Mouse (Mus musculus) right cerebral cortex, postnatal 14 days (tissue): Measurements from ENCODE around the gene Kri1.
"Not testable (repeated sequence)": the region's sequence is repeated elsewhere in the genome, so short reads cannot be mapped to it uniquely, and the experiment has no call there.

ENCODE experiments used
- DNase-seq: peaks from one replicate; pipeline ENCODE4 v3.0.0; 2022

The Kri1 gene

DNA sequence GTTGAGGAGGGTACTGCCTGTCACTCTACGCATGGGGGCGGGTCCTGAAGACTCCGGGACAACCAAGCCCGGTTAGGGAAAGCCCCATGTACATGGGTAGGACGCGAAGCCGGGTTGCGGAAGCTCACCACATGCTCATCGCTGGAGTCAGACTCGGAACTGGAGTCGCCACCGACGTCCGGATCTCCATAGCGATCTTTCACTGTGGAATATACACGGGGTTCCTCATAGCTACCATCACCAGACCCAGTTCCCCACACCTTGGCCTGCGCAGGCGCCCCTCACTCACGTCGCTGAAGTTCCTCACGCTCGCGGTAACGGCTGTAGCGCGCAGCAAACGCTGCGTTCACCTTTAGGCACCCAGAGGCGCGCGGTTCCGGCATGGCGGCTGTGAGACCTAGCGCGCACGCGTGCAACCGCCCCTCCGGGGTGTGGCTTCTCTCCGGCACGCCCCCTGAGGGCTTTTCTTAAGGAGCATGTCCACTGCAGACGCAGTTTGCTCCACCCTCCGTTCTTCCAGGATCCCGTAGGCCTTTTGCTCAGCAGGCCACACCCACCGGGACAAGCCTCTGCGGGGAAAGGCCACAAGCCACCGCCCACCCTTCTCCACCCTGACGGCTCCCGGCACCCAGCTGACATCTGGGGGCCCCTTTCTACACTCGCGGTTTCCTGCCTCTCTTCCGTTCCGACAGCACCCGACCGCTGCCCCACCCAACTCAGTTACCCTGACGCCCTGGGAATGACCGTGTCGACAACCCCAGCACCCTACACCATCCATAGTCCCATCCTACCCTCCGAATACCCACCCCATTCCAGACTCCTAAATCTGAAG, at the start of gene Kri1:
Gene Kri1, minus strand, starts transcription at position 399 of the 832 bp plus-strand sequence.
- peak; percentile 96 for DNase-seq

DNA sequence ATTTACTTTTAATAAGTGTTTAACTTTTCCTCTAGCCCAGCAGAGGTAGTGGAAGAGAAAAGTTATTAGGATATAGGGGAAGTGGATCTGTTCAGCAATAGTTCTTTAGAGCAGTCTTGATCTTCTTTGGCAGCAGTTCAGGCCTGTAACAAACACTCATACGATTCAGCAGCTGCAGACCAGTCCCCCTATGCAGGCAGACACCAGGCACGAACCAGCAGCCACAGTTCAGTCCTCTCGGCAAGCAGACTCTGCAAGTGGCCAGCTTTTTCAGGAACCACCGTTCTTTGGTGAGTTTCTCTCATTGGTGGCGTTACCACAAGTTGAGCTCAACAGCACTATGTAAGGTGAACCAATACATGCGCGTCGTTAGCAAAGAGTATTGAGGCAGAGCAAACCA, 48.7 kb upstream of the Kri1 start:
- DNase-seq: no peak

DNA sequence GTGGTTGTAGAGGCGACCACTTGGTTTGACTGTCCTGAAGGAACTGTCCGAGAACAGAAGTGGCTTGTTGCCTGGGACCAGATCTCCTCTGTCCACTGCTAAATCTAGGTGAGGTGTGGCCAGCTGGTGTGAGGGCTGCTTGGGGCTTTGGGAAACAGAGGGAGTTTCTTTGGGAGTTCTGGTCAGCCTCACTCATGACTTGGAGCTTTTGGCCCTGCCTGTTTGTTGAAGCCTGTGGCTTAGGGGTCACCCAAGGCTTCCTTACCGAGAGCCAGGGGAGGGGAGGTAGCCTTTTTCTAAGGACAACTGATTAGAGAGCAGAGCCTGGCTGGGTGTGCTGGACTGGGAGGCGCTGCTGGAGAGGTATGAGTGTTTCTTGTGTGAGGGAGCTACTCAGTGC, 47.6 kb upstream of the Kri1 start:
- no peak for DNase-seq

DNA sequence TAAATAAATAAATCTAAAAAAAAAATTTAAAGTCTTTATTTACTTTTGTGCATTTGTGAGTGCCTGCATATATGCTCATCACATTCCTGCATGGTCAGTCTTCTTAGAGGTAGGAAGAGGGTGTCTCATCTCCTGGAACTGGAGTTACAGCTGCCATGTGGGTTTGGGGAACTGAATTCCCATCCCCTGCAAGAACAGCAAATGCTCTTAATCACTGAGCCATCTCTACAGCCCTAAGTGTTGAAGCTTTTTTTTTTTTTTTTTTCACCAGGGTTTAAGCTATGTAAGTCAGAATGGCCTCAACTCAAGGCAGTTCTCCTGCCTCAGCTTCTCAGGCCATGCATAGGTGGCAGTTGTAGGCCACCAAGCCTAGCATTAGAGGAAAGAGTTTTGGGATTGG, 47.0 kb upstream of the Kri1 start:
- DNase-seq: no peak

DNA sequence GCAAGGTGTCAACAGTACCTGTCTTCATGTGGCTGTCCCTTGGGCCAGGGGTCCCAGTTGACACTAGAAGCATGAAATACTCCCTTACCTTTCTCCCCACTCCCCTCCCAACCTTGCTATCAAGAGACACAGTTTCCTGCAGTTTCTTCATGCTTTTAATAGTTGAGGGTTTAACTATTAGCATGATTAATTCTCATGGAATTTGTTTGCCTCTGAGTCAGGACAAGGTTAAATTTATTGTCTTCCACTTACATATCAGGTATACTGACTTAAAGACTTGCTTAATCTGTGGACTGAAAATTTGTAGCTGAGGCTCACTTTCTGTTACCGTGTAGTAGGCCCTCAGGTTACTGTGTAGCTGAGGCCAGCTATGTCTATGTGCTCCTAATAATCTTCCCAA, 45.8 kb upstream of the Kri1 start:
- DNase-seq: no peak

DNA sequence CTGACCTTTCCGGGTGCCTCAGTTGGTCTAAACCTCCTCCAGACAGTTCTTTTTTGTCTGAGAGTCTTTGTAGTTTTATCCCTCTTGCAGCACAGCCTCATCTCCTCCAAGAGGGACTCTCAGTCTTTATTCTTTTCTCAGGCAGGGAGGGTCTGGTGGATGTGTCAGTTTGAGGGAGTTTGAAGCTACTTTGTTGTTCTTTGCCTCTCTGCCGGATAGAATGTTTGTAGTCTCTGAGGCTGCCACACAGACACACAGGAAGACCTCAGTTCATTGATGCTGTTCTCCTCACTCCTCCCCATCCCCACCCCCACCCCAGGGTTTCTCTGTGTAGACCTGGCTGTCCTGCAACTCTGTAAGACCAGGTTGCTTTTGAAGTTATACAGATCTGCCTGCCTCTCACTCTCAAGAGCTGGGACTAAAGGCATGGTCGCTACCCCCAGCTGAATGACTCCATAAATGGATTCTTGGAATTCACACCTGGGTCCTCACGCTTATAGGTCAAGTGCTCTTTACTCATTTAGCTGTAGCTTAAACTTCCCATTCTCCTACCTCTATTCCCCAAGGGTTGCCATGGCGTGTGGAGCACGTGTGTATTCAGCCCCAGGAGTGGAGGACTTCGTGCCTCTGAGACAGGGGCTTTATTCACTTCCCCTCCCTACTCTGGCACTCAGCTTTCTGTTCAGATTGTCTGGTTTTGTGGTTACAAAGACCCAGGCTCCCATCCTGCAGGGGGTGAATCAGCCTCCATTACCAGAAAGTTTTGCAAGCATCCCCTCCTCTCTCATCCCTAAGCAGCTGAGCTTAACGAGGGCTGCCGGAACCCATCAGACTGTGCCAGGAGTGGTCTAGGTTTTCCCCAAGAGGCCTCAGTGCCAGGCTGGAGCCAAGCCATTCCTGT, 44.6 kb upstream of the Kri1 start:
- no peak for DNase-seq

DNA sequence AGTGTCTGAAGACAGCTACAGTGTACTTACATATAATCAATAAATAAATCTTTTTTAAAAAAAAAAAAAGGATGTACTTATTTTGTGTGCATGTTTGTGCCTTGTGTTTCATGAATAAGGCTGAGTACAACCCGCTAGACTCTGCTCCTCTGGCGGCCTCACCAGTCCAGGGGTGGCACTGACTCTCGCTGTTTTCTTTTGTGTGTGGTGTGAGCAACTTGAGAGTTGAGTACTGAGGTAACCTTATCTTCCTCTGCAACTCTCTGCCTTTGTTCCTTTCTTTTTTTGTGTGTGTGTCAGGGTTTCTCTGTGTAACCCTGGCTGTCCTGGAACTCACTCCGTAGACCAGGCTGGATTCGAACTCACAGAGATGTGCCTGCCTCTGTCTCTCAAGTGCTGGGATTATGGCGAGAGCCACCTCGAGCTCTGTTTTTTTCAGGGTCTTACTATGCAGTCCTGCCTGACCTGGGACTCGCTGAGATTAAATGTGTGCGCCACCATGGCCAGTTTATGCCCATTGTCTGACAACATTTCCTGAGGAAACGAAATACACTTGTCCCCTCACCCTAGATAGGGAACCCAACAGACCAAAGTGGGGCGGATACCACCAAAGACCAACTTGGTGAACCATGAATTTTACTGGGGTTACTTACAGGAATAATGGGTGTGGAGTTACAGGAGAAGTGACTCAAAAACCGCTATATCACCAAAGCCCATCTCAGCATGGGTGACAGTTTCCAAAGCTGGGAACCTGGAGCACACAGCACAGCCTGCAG, 43.8 kb upstream of the Kri1 start:
- DNase-seq: no peak

DNA sequence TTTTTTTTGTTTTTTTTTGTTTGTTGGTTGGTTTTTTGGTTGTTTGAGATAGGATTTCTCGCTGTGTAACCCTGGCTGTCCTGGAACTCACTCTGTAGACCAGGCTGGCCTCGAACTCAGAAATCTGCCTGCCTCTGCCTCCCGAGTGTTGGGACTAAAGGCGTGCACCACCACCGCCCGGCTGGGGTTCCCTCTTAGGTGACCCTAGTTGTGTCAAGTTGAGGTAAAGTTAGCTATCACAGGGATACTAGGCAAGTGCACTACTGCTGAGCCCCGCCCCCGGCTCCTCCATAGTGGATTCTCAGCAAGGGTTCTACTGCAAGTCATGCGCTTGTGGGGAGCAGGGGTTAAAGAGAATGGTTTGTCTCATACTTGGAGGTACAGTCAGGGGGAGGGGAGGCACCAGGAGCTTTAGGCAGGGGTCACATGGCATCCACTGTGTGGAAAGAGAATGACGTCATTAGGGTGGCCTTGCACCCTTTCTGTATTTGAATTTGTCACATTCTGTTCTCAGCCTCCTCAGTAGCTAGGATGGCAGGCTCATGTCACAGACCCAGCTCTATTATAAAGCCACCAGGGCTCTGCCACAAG, 42.0 kb upstream of the Kri1 start:
- DNase-seq: no peak

DNA sequence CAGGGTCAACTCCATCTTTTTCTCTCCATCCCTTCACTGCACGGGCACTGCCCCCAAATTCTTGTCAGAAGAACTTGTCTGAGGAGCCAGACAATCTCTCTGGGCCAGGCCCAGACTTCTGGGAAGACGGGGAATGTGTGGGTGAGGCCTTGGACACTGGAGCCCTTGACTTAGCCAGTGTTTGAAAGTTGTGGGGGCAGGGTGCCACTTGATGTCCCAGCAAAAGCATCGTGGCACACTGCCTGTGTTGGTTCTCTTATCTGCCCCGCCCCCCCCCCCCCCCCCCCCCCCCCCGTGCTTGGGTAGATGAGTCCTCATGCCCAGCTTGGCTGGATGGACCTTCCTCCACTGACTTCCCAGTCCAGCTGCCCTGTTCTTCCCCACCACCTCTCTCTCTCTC, 41.3 kb upstream of the Kri1 start:
- DNase-seq: no peak

DNA sequence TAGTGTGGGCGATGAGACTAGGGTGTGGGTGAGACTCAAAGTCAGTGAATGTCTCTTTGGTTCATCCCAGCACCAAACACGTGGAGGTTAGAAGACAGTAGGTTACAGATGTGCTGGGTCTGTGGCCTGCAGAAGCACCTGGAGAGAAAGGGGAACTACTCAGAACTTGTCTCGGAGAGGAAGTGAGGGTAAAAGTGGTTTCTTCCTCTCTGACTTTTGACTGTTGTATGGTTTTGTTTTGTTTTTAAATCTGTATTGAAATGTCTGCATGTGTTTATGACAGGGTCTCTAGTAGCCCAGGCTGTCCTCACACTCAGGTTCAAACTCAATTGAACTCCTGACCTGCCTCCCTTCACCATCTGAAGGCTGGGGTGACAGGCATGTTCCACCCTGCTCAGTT, 40.3 kb upstream of the Kri1 start:
- no peak for DNase-seq

DNA sequence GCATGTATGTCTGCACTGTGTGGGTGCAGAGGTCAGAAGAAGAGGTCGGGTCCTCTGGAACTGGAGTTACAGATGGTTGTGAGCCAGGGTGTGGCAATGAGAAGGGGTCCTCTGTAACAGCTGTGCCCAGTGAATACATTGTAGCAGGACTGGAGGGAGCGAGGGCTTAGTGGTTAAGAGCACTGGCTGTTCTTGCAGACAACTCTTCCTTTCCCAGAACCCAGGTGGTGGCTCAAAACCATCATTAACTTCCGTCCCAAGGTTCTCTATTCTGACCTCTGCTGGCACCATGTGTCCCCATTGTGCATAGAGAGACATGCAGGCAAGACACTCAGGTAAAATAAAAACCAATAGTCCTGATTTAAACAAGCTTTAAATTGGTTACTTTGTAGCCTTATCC, 39.8 kb upstream of the Kri1 start:
- DNase-seq: no peak

DNA sequence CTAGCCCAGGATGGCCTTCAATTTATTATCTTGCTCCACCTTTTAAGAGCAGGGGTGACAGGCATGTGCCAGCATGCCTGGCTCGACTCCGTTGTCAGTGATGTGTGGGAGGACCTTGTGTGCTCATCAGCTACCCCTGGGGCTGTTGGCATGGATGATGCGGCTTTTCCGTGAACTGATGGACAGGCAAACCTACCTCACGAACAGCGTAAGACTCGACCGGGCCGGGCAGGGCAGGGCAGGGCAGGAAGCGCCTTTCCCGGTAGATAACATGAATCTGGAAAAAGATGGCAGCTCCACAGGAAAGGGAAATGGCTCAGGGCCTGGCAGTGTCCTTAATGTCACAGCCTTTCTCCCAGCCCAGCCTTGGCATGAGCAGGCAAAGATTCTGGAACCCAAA, 36.5 kb upstream of the Kri1 start:
- DNase-seq: no peak

DNA sequence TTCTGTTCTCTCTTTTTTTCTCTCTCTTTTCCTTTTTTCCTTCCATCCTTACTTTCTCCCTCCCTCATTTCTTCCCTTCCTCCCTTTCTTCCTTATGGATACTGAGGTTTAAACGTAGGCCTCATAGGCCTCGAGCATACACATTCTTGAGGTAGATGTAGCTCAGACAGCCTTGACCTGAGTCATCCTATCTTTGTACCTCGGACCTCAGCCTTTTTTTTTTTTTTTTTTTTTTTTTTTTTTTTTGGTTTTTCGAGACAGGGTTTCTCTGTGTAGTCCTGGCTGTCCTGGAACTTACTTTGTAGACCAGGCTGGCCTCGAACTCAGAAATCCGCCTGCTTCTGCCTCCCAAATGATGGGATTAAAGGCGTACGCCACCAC, 35.1 kb upstream of the Kri1 start:
- DNase-seq: not testable (repeated sequence)

DNA sequence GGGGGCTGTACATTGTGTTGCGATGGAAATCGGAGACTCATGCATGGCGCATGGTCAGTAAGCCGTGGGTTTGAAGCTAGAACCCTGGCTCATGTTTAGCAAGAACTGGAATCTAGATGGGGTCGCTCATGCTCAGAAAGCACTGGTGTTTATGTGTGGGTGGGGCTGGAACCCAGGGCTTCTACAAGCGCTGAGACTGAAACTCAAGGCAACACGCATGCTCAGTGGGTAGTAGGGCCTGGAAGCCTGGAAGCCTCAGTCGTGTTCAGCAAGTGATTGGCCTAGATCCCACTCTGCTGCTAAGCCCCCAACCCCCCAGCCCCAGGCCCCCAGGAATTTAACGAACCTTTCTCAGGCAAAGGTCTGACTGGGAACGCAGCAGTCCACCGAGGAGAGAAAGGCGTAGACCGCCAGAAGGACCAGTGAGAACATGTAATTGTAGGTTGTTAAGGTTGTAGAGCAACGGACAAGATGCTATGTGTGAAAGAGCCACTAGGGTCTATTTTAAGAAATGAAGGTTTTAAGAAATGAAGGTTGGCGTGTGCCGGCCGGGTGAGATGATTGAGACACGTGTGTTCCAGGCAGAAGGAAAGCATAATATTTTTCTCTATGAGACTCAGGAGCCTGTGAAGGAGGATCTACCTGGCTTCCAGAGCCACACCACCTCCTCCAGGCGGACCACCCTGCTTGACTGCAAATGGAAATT, 34.6 kb upstream of the Kri1 start:
- no peak for DNase-seq

DNA sequence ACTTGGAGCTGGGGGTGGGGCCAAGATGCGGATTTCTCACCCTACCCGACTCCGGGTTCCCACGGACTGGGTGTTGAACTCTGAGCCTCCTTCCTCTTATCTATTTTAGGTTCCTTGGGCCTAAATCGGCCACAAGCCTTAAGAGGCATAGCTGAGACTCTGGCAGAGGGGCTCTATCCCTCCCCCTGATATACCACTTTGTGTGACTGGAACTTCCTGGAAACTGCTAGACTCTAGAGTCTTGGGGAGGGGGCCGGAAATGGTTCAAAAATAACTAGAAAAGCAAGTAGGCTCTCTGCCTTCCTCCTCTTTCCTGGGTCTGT, 33.7 kb upstream of the Kri1 start:
- DNase-seq: peak; percentile 32

DNA sequence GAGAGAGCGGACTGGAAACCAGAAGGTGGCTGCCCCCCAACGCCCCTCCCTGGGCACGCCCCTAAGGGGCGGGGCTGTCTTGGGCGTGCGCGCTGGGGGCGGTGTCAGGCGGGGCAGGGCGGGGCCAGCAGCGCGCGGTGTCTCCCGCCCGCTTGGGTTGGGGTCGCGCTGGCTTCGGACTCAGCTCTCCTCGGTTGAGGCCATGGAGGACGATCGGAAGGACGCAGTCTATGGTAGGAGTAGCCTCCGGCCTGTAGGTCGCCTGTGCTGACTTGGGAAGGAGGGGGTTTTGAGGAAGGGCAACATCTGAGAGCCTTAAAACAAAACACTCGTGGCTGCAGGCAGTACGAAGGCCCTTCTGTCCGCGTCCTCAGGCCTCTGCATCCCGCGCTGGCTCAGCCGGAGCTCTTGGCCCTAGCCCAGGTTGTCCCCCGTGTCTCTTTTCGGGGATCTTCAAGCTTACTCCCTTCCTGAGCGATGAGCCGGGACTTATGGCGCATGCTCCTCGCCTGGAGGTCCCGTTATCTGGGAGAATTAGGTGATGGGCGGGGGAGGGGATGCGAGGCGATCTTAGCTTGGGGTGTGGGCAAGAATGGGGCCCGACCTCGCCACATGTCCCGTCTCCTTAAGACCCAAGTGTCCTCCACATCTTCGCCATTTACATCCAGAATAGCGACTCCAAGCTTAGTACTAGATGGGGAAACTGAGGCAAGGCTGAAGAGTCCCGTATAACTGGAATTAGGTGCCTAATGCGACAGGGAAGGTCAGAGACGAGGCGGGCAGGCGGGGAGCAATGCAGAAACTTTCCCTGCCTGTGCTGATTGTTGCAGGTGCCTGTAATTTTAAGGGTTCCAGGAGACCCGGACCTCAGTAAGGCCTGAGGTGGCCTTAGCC, 33.1 kb upstream of the Kri1 start, which contains the start of gene Slc44a2:
Gene Slc44a2, plus strand, starts transcription at position 80 of the 894 bp plus-strand sequence.
- DNase-seq: peak; percentile 67

DNA sequence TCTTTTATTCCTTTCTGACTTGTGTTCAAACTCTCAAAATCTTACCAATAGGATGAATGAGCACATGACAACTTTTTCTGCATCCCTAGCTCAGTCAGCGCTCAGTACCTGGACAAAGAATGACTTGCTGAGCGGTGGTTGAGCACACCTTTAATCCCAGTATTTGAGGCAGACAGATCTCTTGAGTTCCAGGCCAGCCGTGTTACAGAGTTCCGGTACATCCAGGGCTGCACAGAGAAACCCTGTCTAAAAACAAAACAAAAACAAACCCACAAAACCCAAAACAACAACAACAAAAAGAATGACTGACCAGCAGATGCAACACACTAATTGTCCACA, 32.5 kb upstream of the Kri1 start:
- no peak for DNase-seq

DNA sequence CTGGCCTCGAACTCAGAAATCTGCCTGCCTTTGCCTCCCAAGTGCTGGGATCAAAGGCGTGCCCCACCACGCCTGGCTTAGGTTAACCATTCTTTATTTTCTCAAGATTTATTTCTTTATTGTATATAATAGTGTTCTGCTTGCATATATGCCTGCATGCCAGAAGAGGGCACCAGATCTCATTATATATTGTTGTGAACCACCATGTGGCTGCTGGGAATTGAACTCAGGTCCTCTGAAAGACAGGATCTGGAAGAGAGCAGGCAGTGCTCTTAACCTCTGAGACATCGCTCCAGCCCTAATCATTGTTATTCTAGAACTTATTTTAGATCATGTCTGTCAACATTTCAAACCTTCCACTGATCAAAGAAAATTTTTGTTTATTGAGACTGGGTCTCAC, 31.7 kb upstream of the Kri1 start:
- DNase-seq: no peak

DNA sequence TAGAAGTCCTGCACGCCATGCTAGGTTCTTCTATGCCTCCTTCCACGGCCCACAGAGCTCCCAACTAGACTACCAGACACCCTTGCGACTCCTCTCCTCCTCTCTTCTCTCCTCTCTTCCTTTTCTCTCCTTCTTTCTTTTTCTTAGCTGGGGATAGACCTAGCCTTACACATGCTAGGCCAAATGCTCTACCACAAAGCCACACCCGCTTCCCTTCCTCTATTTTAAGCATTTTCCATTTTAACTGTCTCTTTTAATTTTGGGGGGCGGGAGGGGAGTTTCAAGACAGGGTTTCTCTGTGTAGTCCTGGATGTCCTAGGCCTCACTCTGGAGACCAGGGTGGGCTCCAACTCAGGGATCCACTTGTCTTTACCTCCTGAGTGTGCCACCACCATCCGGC, 31.0 kb upstream of the Kri1 start:
- DNase-seq: no peak

DNA sequence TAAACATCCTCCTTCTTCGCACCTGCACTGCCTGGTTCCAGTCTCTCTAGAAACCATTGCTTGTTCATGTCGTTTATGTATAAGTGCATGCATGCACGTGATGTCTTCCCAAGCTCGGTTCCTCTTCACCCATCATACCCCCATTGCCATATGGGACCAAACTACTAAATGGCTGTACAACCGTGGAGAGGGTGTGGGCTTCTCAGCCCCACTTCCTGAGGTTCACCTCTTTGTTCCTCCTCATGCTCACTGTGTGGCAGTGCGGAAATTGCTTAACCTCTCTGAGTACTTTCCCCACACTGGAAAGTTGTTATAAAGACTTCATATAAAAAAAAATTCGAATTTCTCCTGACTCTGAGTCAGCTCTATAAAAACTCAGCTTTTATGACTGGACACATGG, 28.9 kb upstream of the Kri1 start:
- DNase-seq: no peak

DNA sequence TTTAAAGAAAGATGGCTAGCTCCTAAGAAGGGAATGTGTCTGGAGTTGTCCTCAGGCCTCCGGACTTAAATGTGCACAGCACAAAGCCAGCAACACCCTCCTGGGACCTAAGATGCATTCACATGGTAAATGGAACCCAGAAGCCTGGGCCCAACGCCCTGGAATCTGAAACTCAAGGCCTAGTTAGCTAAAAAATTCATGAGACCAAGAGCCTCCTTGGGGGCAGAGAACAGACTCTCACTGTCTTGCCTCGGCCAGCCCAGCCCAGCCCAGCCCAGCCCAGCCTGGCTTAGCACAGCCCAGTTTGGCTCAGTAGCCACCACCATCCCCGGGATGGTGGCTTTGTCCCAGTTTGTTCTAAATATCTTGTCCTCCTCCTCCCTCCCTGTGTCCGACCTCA, 27.7 kb upstream of the Kri1 start:
- no peak for DNase-seq
